Mouse (Mus musculus): ENCODE measurements around the gene Lrrc66.
"Not testable (repeated sequence)": the region's sequence is repeated elsewhere in the genome, so short reads cannot be mapped to it uniquely, and the experiment has no call there.

Gene Lrrc66

DNA sequence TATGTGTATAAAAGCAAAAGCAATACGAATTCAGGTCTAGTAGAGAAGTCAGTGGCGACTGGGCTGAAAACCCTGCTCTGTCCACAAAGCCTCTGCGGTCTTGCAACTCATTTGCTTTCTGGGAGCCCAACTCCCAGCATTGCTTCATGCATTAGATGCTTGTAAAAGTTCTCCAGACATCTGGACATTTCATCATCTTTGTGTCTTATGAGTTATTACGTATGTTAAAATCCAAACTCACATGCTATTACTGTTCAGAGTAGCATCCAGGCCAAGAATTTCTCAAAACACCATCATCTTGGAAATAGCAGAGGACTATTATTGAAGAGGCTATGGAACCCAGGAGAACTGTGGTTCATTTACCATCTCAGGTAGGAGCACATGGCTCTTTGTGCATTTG is 21.3 kb downstream of the Lrrc66 start:
- DNase-seq: no peak

DNA sequence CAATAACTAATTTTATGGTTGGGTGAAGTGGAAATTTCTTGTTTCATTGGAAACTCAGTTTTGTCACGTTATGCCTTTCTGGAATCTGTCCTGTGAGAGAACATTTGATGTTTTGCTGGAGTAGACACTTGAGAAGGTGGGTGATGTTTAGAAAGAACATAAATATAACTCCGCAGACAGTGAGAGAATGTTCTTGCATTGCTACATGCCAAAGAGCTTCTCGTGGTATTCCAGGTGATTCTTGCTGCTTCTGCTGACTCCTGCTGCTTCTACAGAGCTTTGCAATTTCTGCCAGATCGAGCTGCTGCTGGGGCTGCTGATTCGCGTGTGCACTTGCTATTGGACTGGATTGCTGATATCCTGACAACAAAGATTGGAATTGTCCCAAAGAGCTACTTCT is 27.4 kb downstream of the Lrrc66 start:
- DNase-seq: no peak

DNA sequence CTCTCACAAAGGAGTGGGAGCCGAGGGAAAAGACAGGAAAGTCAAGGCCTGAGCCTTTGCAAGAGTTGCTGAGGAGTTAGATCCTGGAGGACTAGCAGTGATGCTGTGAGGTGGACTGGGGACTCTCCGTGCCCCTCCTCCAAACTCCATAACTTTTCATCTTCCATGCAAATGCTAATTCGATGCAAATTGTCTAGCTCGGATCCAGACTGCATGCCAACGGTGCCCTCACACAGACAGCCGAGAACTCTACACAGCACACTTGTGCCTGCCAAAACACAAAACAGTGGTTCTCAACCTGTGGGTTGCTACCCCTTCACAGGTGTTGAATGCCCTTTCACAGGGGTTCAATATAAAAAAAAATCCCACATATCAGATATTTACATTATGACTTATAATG is 27.8 kb downstream of the Lrrc66 start:
- DNase-seq: no peak

DNA sequence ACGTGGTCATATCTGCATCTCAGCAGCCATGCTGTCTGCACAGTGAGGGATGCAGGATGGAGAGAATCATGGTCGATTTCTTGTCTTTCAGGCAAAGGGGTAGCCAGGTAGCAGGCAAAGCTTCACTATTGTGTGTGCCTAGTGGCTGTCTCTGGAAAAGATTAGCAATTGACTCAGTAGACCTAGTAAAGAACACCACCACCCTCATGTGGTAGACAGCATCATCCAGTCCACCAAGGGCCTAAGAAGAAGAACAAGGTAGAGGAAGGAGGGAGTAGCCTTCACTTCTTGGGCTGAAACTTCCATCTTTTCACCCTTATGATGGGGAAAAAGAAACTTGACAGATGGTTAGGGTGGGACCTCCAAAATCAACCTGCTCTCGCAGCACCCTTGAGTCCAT is 29.5 kb downstream of the Lrrc66 start:
- no peak for DNase-seq

DNA sequence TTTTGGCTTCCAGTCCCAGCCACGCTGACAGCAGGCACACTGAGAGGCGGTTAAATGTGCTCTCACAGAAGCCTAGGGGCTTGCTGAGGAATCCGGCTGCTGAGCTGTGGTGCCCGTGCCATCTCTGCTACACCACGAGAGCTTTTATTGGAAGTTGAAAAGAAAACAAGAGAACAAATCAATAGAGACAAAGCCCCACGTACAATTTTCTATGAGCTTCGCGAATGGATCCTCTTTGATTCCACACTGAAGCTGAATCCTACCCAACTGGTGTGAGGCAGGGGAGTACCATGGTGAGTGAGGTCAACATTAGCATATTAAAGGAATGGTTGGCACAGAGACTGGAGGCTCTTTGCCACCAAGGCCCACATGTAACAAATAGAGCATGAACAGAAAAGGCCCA is 31.0 kb downstream of the Lrrc66 start:
- DNase-seq: no peak

DNA sequence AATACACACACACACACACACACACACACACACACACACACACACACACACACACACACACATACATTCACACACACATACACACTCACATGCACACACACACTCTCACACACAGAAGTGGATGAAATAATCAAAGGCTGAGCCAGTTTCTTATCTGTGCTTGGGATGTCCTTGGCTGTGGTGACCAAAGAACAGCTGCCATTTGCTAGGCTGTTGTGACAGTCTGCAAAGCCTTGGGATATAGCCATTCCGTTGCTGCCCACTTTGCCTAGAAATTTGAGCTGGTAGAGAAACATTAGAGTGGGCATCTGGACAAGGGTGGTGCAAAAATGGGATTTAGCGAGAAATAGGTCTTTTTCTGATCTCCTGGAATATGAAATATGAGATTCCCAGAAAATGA is 32.3 kb downstream of the Lrrc66 start:
- no peak for DNase-seq

- DNase-seq: no peak
Observed at GRCm38 (mm10) chr5:73598943-73599695, 33.2 kb downstream of the Lrrc66 start.

- no peak for DNase-seq
Observed at GRCm38 (mm10) chr5:73587119-73587518, 45.2 kb downstream of the Lrrc66 start.

GRCm38 (mm10) chr5:73586597-73586996 is 45.7 kb downstream of the Lrrc66 start:
- DNase-seq: no peak

DNA sequence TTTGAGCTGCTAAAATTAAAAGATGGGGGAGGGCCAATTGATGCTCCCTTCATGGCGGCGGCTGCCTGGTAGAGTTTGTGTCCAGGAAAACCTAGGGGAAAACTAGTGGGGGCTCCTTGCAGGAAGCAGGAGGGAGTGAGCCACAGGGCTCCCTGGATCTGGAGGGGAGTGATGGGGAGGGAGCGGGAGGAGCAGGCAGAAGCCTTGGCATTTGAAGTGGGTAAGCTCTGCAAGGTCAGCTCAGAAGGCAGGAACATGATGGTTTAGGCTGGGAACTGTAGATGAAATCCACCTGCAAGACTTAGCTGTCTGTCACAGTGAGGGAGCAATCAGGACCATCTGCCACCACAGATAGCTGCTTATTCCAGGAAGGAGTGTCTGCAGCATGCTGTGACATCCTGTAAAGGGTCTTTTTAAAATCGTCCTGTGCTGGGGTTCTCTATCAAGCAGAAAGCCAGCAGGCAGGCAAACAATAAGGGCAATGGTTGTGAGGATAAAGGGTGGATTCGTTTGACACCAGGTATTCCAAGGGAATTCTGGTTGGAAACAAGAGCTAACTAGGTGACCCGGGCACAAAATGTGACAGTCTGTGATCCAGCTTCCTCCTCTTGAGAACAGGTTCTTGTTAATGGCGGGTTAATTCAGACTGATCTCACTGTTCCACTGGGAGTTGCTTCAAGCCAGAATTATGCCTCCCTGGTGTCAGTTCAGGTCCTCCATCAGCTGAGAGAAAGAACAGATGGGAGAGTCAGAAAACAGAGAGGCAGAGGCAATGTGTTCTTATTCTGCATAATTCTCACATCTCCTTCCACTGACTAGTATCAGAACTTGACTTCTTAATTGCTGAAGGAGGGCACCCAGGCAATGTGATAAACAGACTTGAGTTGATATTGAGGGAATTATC is 46.9 kb downstream of the Lrrc66 start:
- DNase-seq: peak; percentile 32

GRCm38 (mm10) chr5:73584011-73584410 is 48.3 kb downstream of the Lrrc66 start:
- not testable (repeated sequence) for DNase-seq

GRCm38 (mm10) chr5:73578131-73578530 is 54.2 kb downstream of the Lrrc66 start:
- no peak for DNase-seq

- no peak for DNase-seq
Observed at GRCm38 (mm10) chr5:73576708-73577107, 55.6 kb downstream of the Lrrc66 start.

DNA sequence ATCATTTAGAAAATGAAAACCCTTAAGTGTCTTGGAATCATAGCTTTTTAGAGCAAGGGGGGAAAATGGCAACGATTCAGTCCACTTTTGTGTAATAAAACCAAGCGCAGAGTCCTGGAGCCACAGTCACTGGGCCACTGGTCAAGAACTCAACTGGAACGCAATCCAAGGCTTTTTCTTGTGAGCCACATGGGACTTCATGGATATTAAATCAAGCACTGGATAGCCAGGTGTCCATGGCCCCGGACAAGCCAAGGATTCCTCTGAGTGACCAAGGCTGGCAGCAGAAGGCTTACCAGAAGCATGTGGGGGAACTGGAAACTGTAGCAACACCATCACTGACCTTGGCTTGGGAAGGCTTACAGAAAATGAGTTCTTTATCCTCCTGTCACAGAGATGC is 57.7 kb downstream of the Lrrc66 start:
- no peak for DNase-seq

DNA sequence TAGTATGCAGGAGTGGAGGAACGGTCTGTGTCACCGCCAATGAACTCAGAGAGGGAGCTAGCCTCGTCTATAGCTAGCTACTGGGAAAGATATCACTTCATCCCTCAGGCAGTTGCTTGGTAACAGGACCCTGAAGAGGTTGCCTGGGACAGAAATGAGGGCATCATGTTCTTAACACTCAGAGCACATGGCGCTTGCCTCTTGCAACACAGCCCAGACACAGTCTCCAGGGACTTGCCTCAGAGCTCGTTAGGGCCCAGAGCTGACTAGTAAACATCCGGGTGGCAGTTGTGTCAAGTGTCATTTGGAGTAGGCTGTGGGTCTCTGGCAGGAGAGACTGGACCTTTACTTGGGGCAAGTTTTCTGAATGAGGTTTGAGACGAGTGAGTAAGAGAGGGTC is 58.5 kb downstream of the Lrrc66 start:
- DNase-seq: no peak

DNA sequence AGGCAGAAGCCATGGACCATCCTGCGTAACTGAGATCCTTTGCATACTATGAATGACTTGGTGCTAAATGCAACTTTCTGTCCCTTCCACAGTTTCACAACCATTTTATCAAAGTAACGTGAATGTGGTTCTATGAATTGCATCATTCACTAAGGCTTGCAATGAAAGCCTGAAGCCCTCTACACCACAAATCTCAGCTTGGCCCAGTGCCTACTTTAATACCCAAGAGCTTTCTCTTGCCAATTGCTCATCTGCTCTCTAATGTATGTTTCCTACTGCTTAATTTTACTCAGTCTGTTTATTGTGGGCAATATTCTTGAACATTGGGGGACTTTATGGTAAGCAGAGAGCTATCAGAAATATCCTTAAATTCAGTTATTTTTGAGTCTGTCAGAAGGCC is 59.5 kb downstream of the Lrrc66 start:
- no peak for DNase-seq

GRCm38 (mm10) chr5:73571395-73572156 is 60.8 kb downstream of the Lrrc66 start:
- no peak for DNase-seq

- DNase-seq: no peak
Observed at GRCm38 (mm10) chr5:73569181-73569580, 63.1 kb downstream of the Lrrc66 start.

GRCm38 (mm10) chr5:73566892-73567291 is 65.4 kb downstream of the Lrrc66 start:
- DNase-seq: no peak

DNA sequence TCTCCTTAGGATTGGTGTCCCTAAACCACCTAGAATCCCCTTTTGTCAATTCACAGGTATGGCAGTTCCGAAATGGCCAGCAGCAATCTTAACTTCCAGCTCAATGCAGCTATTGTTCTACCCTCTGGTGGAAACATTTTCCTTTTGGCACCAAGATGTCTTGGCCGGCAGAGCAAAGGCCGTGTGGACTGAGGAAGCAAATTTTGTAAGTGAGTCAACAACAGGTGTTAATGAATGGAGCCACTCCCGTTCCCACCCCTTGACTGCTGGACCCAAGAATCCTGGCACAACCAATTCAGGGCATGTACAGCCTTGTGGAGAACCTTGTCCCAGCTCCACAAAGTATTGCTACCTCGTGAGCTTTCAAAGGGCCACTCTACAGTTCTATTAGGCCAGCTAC is 66.2 kb downstream of the Lrrc66 start:
- no peak for DNase-seq

GRCm38 (mm10) chr5:73564038-73564437 is 68.3 kb downstream of the Lrrc66 start:
- no peak for DNase-seq

DNA sequence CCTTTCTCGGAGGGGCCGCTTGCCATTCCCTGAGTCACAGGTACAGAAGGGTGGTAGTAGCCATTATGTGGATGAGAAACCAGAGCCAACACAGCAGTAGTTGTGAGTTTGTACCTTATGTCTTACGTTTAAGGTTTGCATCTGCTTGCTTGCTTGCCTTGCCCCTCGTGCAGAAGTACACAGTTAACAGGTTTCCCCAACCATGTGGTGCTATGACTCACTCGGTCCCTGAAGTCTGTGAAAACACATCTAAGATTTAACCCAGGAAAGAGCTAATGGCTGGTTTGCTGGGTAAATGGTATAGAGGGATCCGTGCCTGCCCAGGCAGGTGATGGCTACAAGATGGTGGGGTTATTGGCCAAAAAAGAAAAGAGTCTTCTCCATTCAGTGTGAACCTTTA is 73.6 kb downstream of the Lrrc66 start:
- DNase-seq: no peak

- DNase-seq: no peak
Observed at GRCm38 (mm10) chr5:73556733-73557425, 75.4 kb downstream of the Lrrc66 start.
